Mouse (Mus musculus) cerebellum, adult 2 months (tissue): ENCODE measurements at regions not wholly inside any gene's neighbourhood (a gene's known extent, or its start where the extent isn't known, plus 50 kb on each side); places are given as distances from the start of the nearest gene placed in this dataset.

Experiments used
- CTCF ChIP-seq: fragments of 200-500 bp; IDR thresholded peaks from 2 replicates; pipeline ENCODE4 v1.5.1; 2011; ENCODE audit warnings: low read depth, mild to moderate bottlenecking, control low read depth, low read length, moderate library complexity, borderline replicate concordance; ENCODE audit not compliant: insufficient read depth
- POLR2A ChIP-seq: fragments of 200-500 bp; IDR thresholded peaks from 2 replicates; pipeline ENCODE4 v1.6.1; 2011; ENCODE audit warnings: low read length, control low read depth, borderline replicate concordance; ENCODE audit not compliant: insufficient read depth

DNA sequence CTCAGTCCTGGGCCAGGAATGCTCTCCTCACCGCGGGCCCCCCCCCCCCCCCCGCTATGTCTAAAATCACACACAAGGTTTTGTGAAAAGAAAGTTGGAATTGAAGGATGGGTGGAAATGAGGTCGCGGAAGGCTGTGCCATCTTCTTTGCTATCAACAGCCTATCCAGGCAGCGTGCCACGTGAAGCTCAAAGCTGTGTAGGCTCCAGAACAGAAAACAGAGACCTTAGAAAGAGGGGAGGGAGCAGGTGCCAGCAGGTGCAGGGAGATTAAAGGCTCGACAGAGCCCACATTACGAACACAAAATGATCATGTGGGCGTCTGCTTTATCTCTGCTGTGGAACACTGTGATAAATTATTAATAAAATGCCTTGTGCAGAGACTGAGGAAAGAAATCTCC, 89.6 kb upstream of the Sgk1 start:
- TF ChIP-seq POLR2A, result no peak
- TF ChIP-seq CTCF, result no peak
